Mouse (Mus musculus) CH12.LX (cell line): Measurements from ENCODE around the gene Smtn. TPM values are rescaled to one million over a fixed set of nuclear protein-coding genes. Genes with fewer than 3 reads are reported as not detected.

ENCODE experiments used
- DNase-seq: peaks from one replicate; pipeline ENCODE4 v3.0.0-alpha.2; 2013; ENCODE audit errors: extremely low read depth
- H3K27ac ChIP-seq: 2 replicates; pipeline ENCODE4 v1.5.1; 2012; ENCODE audit warnings: low read depth, mild to moderate bottlenecking, control low read depth, moderate library complexity; ENCODE audit not compliant: insufficient read depth
- H3K27me3 ChIP-seq: replicated peaks from 2 replicates; pipeline ENCODE3; 2012; ENCODE audit warnings: inconsistent platforms
- H3K36me3 ChIP-seq, 2 experiments: replicated peaks in 1 of 2; 2 replicates each; pipeline versions ENCODE3 to v1.6.1; 2012; ENCODE audit warnings: inconsistent platforms in 1 of 2, low read length in 1 of 2, mild to moderate bottlenecking in 1 of 2, mixed read lengths in 1 of 2, moderate library complexity in 1 of 2; ENCODE audit not compliant: control insufficient read depth in 1 of 2, insufficient read depth in 1 of 2
- H3K4me1 ChIP-seq, 2 experiments: 2 replicates each; pipeline ENCODE4 v1.6.1; 2012; ENCODE audit warnings: inconsistent platforms in 1 of 2, moderate library complexity in 1 of 2; ENCODE audit not compliant: insufficient read depth in 2 of 2, control insufficient read depth in 1 of 2
- H3K4me2 ChIP-seq: 2 replicates; pipeline ENCODE4 v1.6.1; 2012; ENCODE audit warnings: low read depth, mild to moderate bottlenecking, control low read depth; ENCODE audit not compliant: poor library complexity, insufficient read depth, severe bottlenecking
- H3K4me3 ChIP-seq, 3 experiments: fragments of 150-350 bp in 1 of 3; sonication (generic) in 1 of 3; replicated peaks in 1 of 3; 2 replicates each; pipeline versions ENCODE3 to v1.5.1; 2011 to 2012; ENCODE audit warnings: low read depth in 2 of 3, low read length in 2 of 3, mild to moderate bottlenecking in 2 of 3, moderate library complexity in 2 of 3, control low read depth in 1 of 3, improper control_type of control experiment in 1 of 3, inconsistent platforms in 1 of 3, mixed read lengths in 1 of 3; ENCODE audit not compliant: poor library complexity in 1 of 3
- H3K79me2 ChIP-seq: replicated peaks from 2 replicates; pipeline ENCODE4 v1.6.1; 2012; ENCODE audit warnings: mild to moderate bottlenecking, moderate library complexity; ENCODE audit not compliant: control insufficient read depth, poor library complexity, insufficient read depth, severe bottlenecking; ENCODE audit errors: extremely low read depth
- H3K9ac ChIP-seq: 2 replicates; pipeline ENCODE4 v1.6.1; 2012; ENCODE audit warnings: low read depth, mild to moderate bottlenecking, control low read depth, moderate library complexity; ENCODE audit not compliant: insufficient read depth
- H3K9me3 ChIP-seq: replicated peaks from 2 replicates; pipeline ENCODE3; 2012; ENCODE audit warnings: low read length, inconsistent platforms, mixed read lengths
- BHLHE40 ChIP-seq: IDR thresholded peaks from 2 replicates; pipeline ENCODE4 v1.6.1; 2011; ENCODE audit warnings: mild to moderate bottlenecking, low read depth, low read length, improper control_type of control experiment
- CHD1 ChIP-seq: IDR thresholded peaks from 2 replicates; pipeline ENCODE4 v1.6.1; 2012; ENCODE audit warnings: low read depth, low read length, improper control_type of control experiment, inconsistent platforms
- CHD2 ChIP-seq: IDR thresholded peaks from 2 replicates; pipeline ENCODE4 v1.6.1; 2011; ENCODE audit warnings: low read length, improper control_type of control experiment
- ELF1 ChIP-seq: IDR thresholded peaks from 2 replicates; pipeline ENCODE4 v1.6.1; 2014; ENCODE audit warnings: low read depth, mild to moderate bottlenecking, inconsistent platforms, low read length, improper control_type of control experiment
- ETS1 ChIP-seq: conservative IDR thresholded peaks from 2 replicates; pipeline ENCODE4 v1.6.1; 2012; ENCODE audit warnings: low read depth, mild to moderate bottlenecking, inconsistent platforms, low read length, improper control_type of control experiment, moderate library complexity
- GABPA ChIP-seq: IDR thresholded peaks from 2 replicates; pipeline ENCODE4 v1.6.1; 2012; ENCODE audit warnings: low read depth, low read length, improper control_type of control experiment, inconsistent platforms; ENCODE audit not compliant: insufficient replicate concordance
- IRF4 ChIP-seq: IDR thresholded peaks from 2 replicates; pipeline ENCODE4 v1.6.1; 2014; ENCODE audit warnings: low read depth, mild to moderate bottlenecking, inconsistent platforms, low read length, improper control_type of control experiment
- JUN ChIP-seq: IDR thresholded peaks from 2 replicates; pipeline ENCODE4 v1.6.1; 2011; ENCODE audit warnings: low read depth, mild to moderate bottlenecking, low read length, improper control_type of control experiment, moderate library complexity; ENCODE audit not compliant: insufficient read depth
- JUND ChIP-seq: conservative IDR thresholded peaks from 2 replicates; pipeline ENCODE4 v1.6.1; 2011; ENCODE audit warnings: low read depth, low read length, improper control_type of control experiment
- MAFK ChIP-seq: IDR thresholded peaks from 2 replicates; pipeline ENCODE4 v1.6.1; 2011; ENCODE audit warnings: low read length, improper control_type of control experiment; ENCODE audit not compliant: insufficient replicate concordance
- MEF2A ChIP-seq: IDR thresholded peaks from 2 replicates; pipeline ENCODE4 v1.6.1; 2014; ENCODE audit warnings: low read depth, mild to moderate bottlenecking, inconsistent platforms, low read length, improper control_type of control experiment, borderline replicate concordance
- MXI1 ChIP-seq: IDR thresholded peaks from 2 replicates; pipeline ENCODE4 v1.6.1; 2011; ENCODE audit warnings: mild to moderate bottlenecking, low read depth, low read length, improper control_type of control experiment
- PAX5 ChIP-seq: IDR thresholded peaks from 2 replicates; pipeline ENCODE4 v1.6.1; 2012; ENCODE audit warnings: low read length, inconsistent platforms, mixed read lengths
- POLR2A ChIP-seq: IDR thresholded peaks from 2 replicates; pipeline ENCODE4 v1.6.1; 2011; ENCODE audit warnings: low read depth, mild to moderate bottlenecking, improper control_type of control experiment, low read length
- POLR2AphosphoS2 ChIP-seq: IDR thresholded peaks from 2 replicates; pipeline ENCODE4 v1.6.1; 2011; ENCODE audit warnings: low read depth, low read length, improper control_type of control experiment
- RAD21 ChIP-seq: IDR thresholded peaks from 2 replicates; pipeline ENCODE4 v1.6.1; 2011; ENCODE audit warnings: low read depth, mild to moderate bottlenecking, low read length, improper control_type of control experiment, moderate library complexity
- RCOR1 ChIP-seq: conservative IDR thresholded peaks from 2 replicates; pipeline ENCODE4 v1.6.1; 2012; ENCODE audit warnings: low read depth, mild to moderate bottlenecking, inconsistent platforms, low read length, improper control_type of control experiment
- SIN3A ChIP-seq: IDR thresholded peaks from 2 replicates; pipeline ENCODE4 v1.6.1; 2012; ENCODE audit warnings: low read length, improper control_type of control experiment, inconsistent platforms
- TBP ChIP-seq: conservative IDR thresholded peaks from 2 replicates; pipeline ENCODE4 v1.6.1; 2011; ENCODE audit warnings: low read depth, low read length, improper control_type of control experiment
- TCF12 ChIP-seq: IDR thresholded peaks from 2 replicates; pipeline ENCODE4 v1.6.1; 2014; ENCODE audit warnings: low read depth, mild to moderate bottlenecking, inconsistent platforms, low read length, improper control_type of control experiment
- USF2 ChIP-seq: conservative IDR thresholded peaks from 2 replicates; pipeline ENCODE4 v1.6.1; 2011; ENCODE audit warnings: low read depth, low read length, improper control_type of control experiment
- ZC3H11A ChIP-seq: IDR thresholded peaks from 2 replicates; pipeline ENCODE4 v1.6.1; 2012; ENCODE audit warnings: low read depth, mild to moderate bottlenecking, inconsistent platforms, low read length, improper control_type of control experiment
- dilution Hi-C: fragments of 300-500 bp; cut with MboI; formaldehyde crosslinking; loops from 2 replicates; pipeline ENCODE4 v1.14.3; 2020; ENCODE audit warnings: low sequenced_read_pairs; ENCODE audit not compliant: extremely low pct_unique_long_range_greater_than_20kb, extremely low pct_ligation_motif_present
- in situ Hi-C: fragments of 300-500 bp; cut with MboI; formaldehyde crosslinking; loops from 3 replicates; pipeline ENCODE4 v1.14.3; 2019; ENCODE audit warnings: low sequenced_read_pairs, low pct_ligation_motif_present, low pct_unique_long_range_greater_than_20kb, mixed read lengths
- polyA plus RNA-seq: library from polyadenylated mRNA; unstranded; fragments of >175 nt; gene quantifications from 2 replicates; pipeline ENCODE4 v1.2.1, GENCODE M21; 2012; ENCODE audit warnings: low read depth; ENCODE audit not compliant: insufficient read length
- total RNA-seq, 2 experiments: library from RNA; depleted of rRNA; stranded (reverse); fragments of 300-350 nt in 1 of 2; fragments of >200 nt in 1 of 2; gene quantifications; 2 replicates each; pipeline ENCODE4 v1.2.3; 2012 to 2014

Smtn gene
- total and polyA plus RNA-seq, 3 experiments = 0.58 to 5.3 (median 3.1) TPM

DNA sequence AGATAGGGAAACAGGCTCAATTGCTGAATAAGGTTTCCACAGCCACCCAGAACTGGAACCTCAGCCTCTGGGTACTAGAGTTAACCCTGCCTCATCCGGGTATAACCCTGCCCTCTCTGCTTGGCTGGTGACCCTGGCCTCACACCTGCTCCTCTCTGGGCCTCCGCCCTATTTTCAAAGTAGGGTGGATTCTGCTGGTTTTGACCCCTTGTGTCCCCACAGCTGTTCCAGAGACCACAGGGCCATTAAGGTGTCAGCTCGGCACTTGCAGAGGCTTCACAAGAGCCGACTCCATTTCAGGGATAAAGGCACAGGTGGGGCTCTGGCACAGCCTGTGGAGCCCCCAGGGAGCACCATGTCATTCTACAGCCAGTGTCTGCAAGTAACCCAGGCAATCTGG is 47.7 kb downstream of the Smtn start:
- Histone ChIP-seq H3K79me2 (no peaks in the 10 kb centered on the region), H3K9ac (no peak overlapping the region), H3K4me2 (no peak overlapping the region), H3K27ac (no peak overlapping the region), H3K4me1 (peaks cover 0 to 8% of the 10 kb centered on the region in 2 experiments; a peak in 2 of 4 replicates), H3K36me3 (no peaks in the 10 kb centered on the region), H3K9me3 (no peaks in the 10 kb centered on the region), H3K4me3 (no peak overlapping the region), H3K27me3 (peaks cover 28% of the 10 kb centered on the region)
- no peak for DNase-seq
- dilution Hi-C loops = no loop called here
- TF ChIP-seq TCF12 = no peak
- no peak for TF ChIP-seq ETS1
- no peak for TF ChIP-seq ZC3H11A
- TF ChIP-seq MEF2A = no peak
- no peak for TF ChIP-seq RAD21
- no peak for TF ChIP-seq ELF1
- no peak for TF ChIP-seq SIN3A
- no peak for TF ChIP-seq MAFK
- no peak for TF ChIP-seq MXI1
- no peak for TF ChIP-seq IRF4
- no peak for TF ChIP-seq TBP
- TF ChIP-seq JUN = no peak
- TF ChIP-seq USF2 = no peak
- TF ChIP-seq BHLHE40 = no peak
- TF ChIP-seq PAX5 = no peak
- no peak for TF ChIP-seq JUND
- no peak for TF ChIP-seq GABPA
- TF ChIP-seq CHD2 = no peak
- TF ChIP-seq POLR2A = no peak
- in situ Hi-C loops = no loop called here

DNA sequence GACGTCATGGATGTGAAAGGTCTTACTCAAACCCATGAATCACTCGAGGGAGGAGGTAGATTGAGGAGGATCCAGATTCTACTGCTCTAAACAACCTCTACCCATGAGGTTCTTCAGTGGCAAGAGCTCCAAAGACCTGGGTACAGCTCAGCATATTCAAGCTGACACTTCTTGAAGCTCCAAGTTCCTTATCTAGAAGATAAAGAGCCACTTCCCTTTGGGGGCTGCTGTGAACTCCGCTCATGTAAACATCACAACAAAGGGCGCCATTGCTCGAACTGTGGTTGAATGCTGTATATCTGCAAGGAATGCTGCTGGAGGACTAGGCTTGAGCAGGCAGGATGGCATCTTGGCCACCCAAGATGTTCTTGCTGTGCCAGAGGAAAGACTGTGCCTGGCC is 51.4 kb downstream of the Smtn start:
- DNase-seq = no peak
- dilution Hi-C loops = no loop called here
- Histone ChIP-seq H3K4me3 (no peak overlapping the region), H3K9ac (no peak overlapping the region), H3K27me3 (peaks cover 59% of the 10 kb centered on the region), H3K4me2 (no peak overlapping the region), H3K27ac (no peak overlapping the region), H3K79me2 (no peaks in the 10 kb centered on the region), H3K9me3 (no peaks in the 10 kb centered on the region), H3K4me1 (peaks cover 0 to 4% of the 10 kb centered on the region in 2 experiments; a peak in 2 of 4 replicates), H3K36me3 (no peaks in the 10 kb centered on the region)
- TF ChIP-seq POLR2A (no peak), TBP (no peak), CHD1 (no peak), MXI1 (no peak), TCF12 (no peak), MAFK (no peak), RCOR1 (no peak), POLR2AphosphoS2 (no peak)
- in situ Hi-C loops = no loop called here
